Mouse (Mus musculus) gastrocnemius, adult 2 months (tissue): ENCODE measurements around the gene Galnt18. TPM values are rescaled to one million over a fixed set of nuclear protein-coding genes. Genes with fewer than 3 reads are reported as not detected.

Experiments
- DNase-seq: peaks from one replicate; pipeline ENCODE4 v3.0.0; 2022
- H3K27ac ChIP-seq: fragments of 200-600 bp; 2 replicates; pipeline ENCODE4 v1.8.1; 2022; ENCODE audit warnings: mild to moderate bottlenecking
- H3K4me3 ChIP-seq: fragments of 200-600 bp; 2 replicates; pipeline ENCODE4 v1.8.1; 2022; ENCODE audit warnings: mild to moderate bottlenecking, moderate library complexity
- CTCF ChIP-seq: fragments of 200-600 bp; IDR thresholded peaks from 2 replicates; pipeline ENCODE4 v1.8.1; 2022; ENCODE audit warnings: antibody characterized with exemption, mild to moderate bottlenecking, moderate library complexity
- intact Hi-C: fragments of 180-260 bp; cut with DNase I; formaldehyde crosslinking; loops from one replicate; pipeline ENCODE4 v1.15.1; 2025
- total RNA-seq, 2 experiments: library from RNA; stranded (reverse); gene quantifications; 2 replicates each; pipeline ENCODE4 v1.2.3; 2021

Gene Galnt18
- total RNA-seq, 2 experiments from 2014 or later, result 3.1 to 4.4 TPM

GRCm38 (mm10) chr7:111497191-111497590, 282.6 kb downstream of the Galnt18 start:
- Histone ChIP-seq H3K4me3 (no peak overlapping the region), H3K27ac (no peak overlapping the region)
- TF ChIP-seq CTCF, result no peak
- intact Hi-C loops, result loop anchor here (10.0 kb wide), 1 partner anchor 232 kb away; no protein-coding TSS in a partner anchor
- DNase-seq, result no peak

GRCm38 (mm10) chr7:111492242-111492949, 287.4 kb downstream of the Galnt18 start:
- intact Hi-C loops, result loop anchor here (10.0 kb wide), 1 partner anchor 228 kb away; no protein-coding TSS in a partner anchor
- no peak overlapping the region for H3K4me3 ChIP-seq
- H3K27ac ChIP-seq, result no peak overlapping the region
- no peak for TF ChIP-seq CTCF
- DNase-seq, result no peak

GRCm38 (mm10) chr7:111491566-111491965, 288.2 kb downstream of the Galnt18 start:
- Histone ChIP-seq H3K27ac (no peak overlapping the region), H3K4me3 (no peak overlapping the region)
- intact Hi-C loops, result loop anchor here (10.0 kb wide), 1 partner anchor 227 kb away; no protein-coding TSS in a partner anchor
- no peak for TF ChIP-seq CTCF
- DNase-seq, result no peak

- peak; percentile 25 for DNase-seq
- H3K4me3 ChIP-seq, result no peak overlapping the region
- H3K27ac ChIP-seq, result peak overlapping the region; percentile 35
- TF ChIP-seq CTCF, result no peak
- intact Hi-C loops, result no loop called here
These were observed 292.9 kb downstream of the Galnt18 start for GRCm38 (mm10) chr7:111486811-111487333.

GRCm38 (mm10) chr7:111483896-111484295, 295.9 kb downstream of the Galnt18 start:
- no peak overlapping the region for H3K4me3 ChIP-seq
- intact Hi-C loops, result no loop called here
- no peak overlapping the region for H3K27ac ChIP-seq
- no peak for TF ChIP-seq CTCF
- no peak for DNase-seq

- intact Hi-C loops, result no loop called here
These were observed 296.5 kb downstream of the Galnt18 start for GRCm38 (mm10) chr7:111483321-111483720.

GRCm38 (mm10) chr7:111467715-111468114, 312.1 kb downstream of the Galnt18 start:
- no peak overlapping the region for H3K27ac ChIP-seq
- no peak for DNase-seq
- no peak for TF ChIP-seq CTCF
- no peak overlapping the region for H3K4me3 ChIP-seq
- intact Hi-C loops, result no loop called here

More at GRCm38 (mm10) chr7:111483321-111483720, 296.5 kb downstream of the Galnt18 start:
- no peak for TF ChIP-seq CTCF
- no peak overlapping the region for H3K4me3 ChIP-seq
- no peak overlapping the region for H3K27ac ChIP-seq
- DNase-seq, result no peak

- intact Hi-C loops, result no loop called here
These were observed 313.1 kb downstream of the Galnt18 start for GRCm38 (mm10) chr7:111466720-111467119.

GRCm38 (mm10) chr7:111466121-111466520, 313.7 kb downstream of the Galnt18 start:
- TF ChIP-seq CTCF, result no peak
- intact Hi-C loops, result no loop called here
- Histone ChIP-seq H3K27ac (no peak overlapping the region), H3K4me3 (no peak overlapping the region)
- no peak for DNase-seq

More at GRCm38 (mm10) chr7:111466720-111467119, 313.1 kb downstream of the Galnt18 start:
- H3K27ac ChIP-seq, result no peak overlapping the region
- H3K4me3 ChIP-seq, result no peak overlapping the region
- no peak for TF ChIP-seq CTCF
- DNase-seq, result no peak

- no peak overlapping the region for H3K27ac ChIP-seq
- no peak overlapping the region for H3K4me3 ChIP-seq
- intact Hi-C loops, result no loop called here
- TF ChIP-seq CTCF, result no peak; the same call in 1 of the 2 replicates
- DNase-seq, result no peak
These were observed 320.1 kb downstream of the Galnt18 start for GRCm38 (mm10) chr7:111459716-111460115.

GRCm38 (mm10) chr7:111456007-111456406, 323.8 kb downstream of the Galnt18 start:
- no peak for DNase-seq
- no peak for TF ChIP-seq CTCF
- intact Hi-C loops, result no loop called here
- Histone ChIP-seq H3K27ac (no peak overlapping the region), H3K4me3 (no peak overlapping the region)

- Histone ChIP-seq H3K4me3 (no peak overlapping the region), H3K27ac (no peak overlapping the region)
- no peak for TF ChIP-seq CTCF
- intact Hi-C loops, result no loop called here
- DNase-seq, result no peak
These were observed 324.2 kb downstream of the Galnt18 start for GRCm38 (mm10) chr7:111455541-111455940.

GRCm38 (mm10) chr7:111452000-111452399, 327.8 kb downstream of the Galnt18 start:
- Histone ChIP-seq H3K4me3 (no peak overlapping the region), H3K27ac (no peak overlapping the region)
- TF ChIP-seq CTCF, result no peak
- intact Hi-C loops, result no loop called here
- DNase-seq, result no peak
